Mouse (Mus musculus) bone marrow macrophage, adult 2 months (primary cell): ENCODE data around the gene Ephb6.

Experiments used
- CTCF ChIP-seq: IDR thresholded peaks from 2 replicates; pipeline ENCODE4 v1.5.1; 2012; ENCODE audit warnings: low read depth, mild to moderate bottlenecking, low read length, moderate library complexity
- POLR2A ChIP-seq: IDR thresholded peaks from 2 replicates; pipeline ENCODE4 v1.6.1; 2012; ENCODE audit warnings: mild to moderate bottlenecking, low read depth, low read length, borderline replicate concordance

GRCm38 (mm10) chr6:41558271-41558670, 47.0 kb upstream of the Ephb6 start:
- TF ChIP-seq POLR2A (no peak), CTCF (no peak)
